8 mouse cellular contexts compared by ENCODE assay signal in the genomic region with DNA sequence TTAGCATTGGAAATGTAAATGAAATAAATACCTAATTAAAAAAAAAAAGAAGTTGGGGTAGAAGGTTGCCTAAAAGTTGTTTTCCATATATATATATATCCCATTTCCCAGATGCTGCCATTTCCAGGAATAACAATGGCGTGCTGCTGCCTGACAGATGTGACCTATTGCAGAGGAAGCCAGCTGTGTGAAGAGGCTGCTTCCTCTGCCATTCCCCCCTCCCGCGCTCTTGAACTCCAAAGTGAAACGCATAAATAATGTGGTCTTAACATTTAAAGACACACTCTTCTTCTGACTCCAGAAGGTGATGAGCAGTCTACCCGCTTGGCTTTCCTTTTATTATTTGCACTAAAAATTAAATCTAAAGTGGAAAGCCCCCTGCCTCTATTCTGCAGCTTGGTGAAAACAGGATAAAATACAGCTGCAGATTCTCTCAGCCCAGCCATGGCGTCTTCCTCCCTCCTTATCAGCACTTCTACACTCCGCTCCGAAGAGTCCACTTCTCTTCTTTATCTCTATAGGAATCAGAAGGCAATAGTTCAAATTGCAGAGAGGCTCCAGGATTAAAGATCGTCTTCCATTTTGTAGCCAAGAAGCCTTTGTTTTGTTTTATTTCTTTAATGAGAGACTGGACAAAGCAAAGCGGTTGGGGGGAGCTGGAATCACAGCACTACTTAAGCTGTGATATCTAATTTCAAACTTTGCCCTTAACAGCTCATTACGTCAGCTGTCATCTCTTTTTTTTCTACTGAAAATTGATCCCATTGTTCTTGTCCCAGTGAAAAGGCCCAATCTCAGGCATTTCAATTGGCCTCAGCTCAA.
A peak's percentile ranks its signal among the peaks of the same experiment; 100 is the strongest.
DNase-seq lines count a peak whose midpoint lies in the region; ATAC-seq and TF ChIP-seq lines count a peak whose summit lies in the region.

No protein-coding gene starts in this region.

- 29% methylated on average over 11 of the region's 11 CpGs for WGBS in embryonic facial prominence, embryonic 14.5 days
- WGBS in hindbrain, embryonic 10.5 days: 37% methylated on average over 11 of the region's 11 CpGs
- WGBS in neural tube, embryonic 14.5 days: 30% methylated on average over 11 of the region's 11 CpGs

- no peaks in the 10 kb centered on the region for H3K36me3 ChIP-seq in embryonic facial prominence, embryonic 14.5 days (ENCODE audit: control insufficient read depth, insufficient read depth, low read length)
- no peaks in the 10 kb centered on the region for H3K36me3 ChIP-seq in hindbrain, embryonic 10.5 days
- no peaks in the 10 kb centered on the region for H3K36me3 ChIP-seq in neural tube, embryonic 14.5 days (ENCODE audit: control insufficient read depth, insufficient read depth, low read length)

- H3K27ac ChIP-seq in layer of hippocampus, adult 2 months: 0 out of 2 replicates have a peak overlapping the region, but pooled peaks have one; percentile 19
- no peak overlapping the region; the same call in 1 of the 2 replicates for H3K27ac ChIP-seq in embryonic facial prominence, embryonic 14.5 days (replicated peaks; ENCODE audit: low read depth, low read length)
- peak overlapping the region; percentile 76 for H3K27ac ChIP-seq in hindbrain, embryonic 10.5 days
- H3K27ac ChIP-seq in neural tube, embryonic 14.5 days (ENCODE audit: low read depth, low read length): no peak overlapping the region

- H3K27me3 ChIP-seq in embryonic facial prominence, embryonic 14.5 days (replicated peaks; ENCODE audit: control insufficient read depth, insufficient read depth, low read length): no peaks in the 10 kb centered on the region
- no peaks in the 10 kb centered on the region for H3K27me3 ChIP-seq in hindbrain, embryonic 10.5 days (ENCODE audit: insufficient read depth, poor library complexity, severe bottlenecking)
- no peaks in the 10 kb centered on the region for H3K27me3 ChIP-seq in neural tube, embryonic 14.5 days (ENCODE audit: control insufficient read depth, insufficient read depth, low read length)

- DNase-seq in layer of hippocampus, adult 2 months (ENCODE audit: low spot score in 2 of 2): no peak
- DNase-seq in layer of hippocampus, adult 18-20 months (ENCODE audit: low spot score in 2 of 2): no peak
- DNase-seq in embryonic facial prominence, embryonic 14.5 days (ENCODE audit: low spot score): peak; percentile 75
- no peak for DNase-seq in hindbrain, embryonic 10.5 days (ENCODE audit: low spot score)
- DNase-seq in thymus, postnatal 14 days: no peak
- DNase-seq in thymus, postnatal 10 days (ENCODE audit: low spot score in 2 of 2): no peak
- DNase-seq in gastrocnemius, postnatal 10 days: no peak

- H3K4me1 ChIP-seq in embryonic facial prominence, embryonic 14.5 days (ENCODE audit: control insufficient read depth, insufficient read depth, low read length): peaks cover 9% of the 10 kb centered on the region
- H3K4me1 ChIP-seq in hindbrain, embryonic 10.5 days (replicated peaks): peaks cover 42% of the 10 kb centered on the region
- peaks cover 14% of the 10 kb centered on the region; the same call in 1 of the 2 replicates for H3K4me1 ChIP-seq in neural tube, embryonic 14.5 days (ENCODE audit: control insufficient read depth, insufficient read depth, low read length)

- H3K4me3 ChIP-seq in layer of hippocampus, adult 2 months: peak overlapping the region; percentile 13; the same call in 1 of the 2 replicates
- no peak overlapping the region for H3K4me3 ChIP-seq in embryonic facial prominence, embryonic 14.5 days (ENCODE audit: low read depth, low read length)
- no peak overlapping the region for H3K4me3 ChIP-seq in hindbrain, embryonic 10.5 days
- H3K4me3 ChIP-seq in neural tube, embryonic 14.5 days (ENCODE audit: low read depth, low read length): no peak overlapping the region

- no peak for TF ChIP-seq CTCF in layer of hippocampus, adult 2 months (conservative IDR thresholded peaks at IDR 0.05)

- H3K9me3 ChIP-seq in embryonic facial prominence, embryonic 14.5 days (ENCODE audit: control insufficient read depth, low read length): no peaks in the 10 kb centered on the region
- no peaks in the 10 kb centered on the region for H3K9me3 ChIP-seq in hindbrain, embryonic 10.5 days
- H3K9me3 ChIP-seq in neural tube, embryonic 14.5 days (ENCODE audit: control insufficient read depth, low read length): no peaks in the 10 kb centered on the region

- H3K4me2 ChIP-seq in embryonic facial prominence, embryonic 14.5 days (ENCODE audit: low read depth, low read length): peak overlapping the region; percentile 21
- H3K4me2 ChIP-seq in neural tube, embryonic 14.5 days (ENCODE audit: low read depth, low read length): no peak overlapping the region

- H3K9ac ChIP-seq in embryonic facial prominence, embryonic 14.5 days (ENCODE audit: low read depth, low read length): no peak overlapping the region
- no peak overlapping the region for H3K9ac ChIP-seq in neural tube, embryonic 14.5 days (replicated peaks; ENCODE audit: low read depth, low read length)

- ATAC-seq in embryonic facial prominence, embryonic 14.5 days (ENCODE audit: low read depth): peak; percentile 74
- peak; percentile 54; the same call in 1 of the 2 replicates for ATAC-seq in neural tube, embryonic 14.5 days (ENCODE audit: low read depth)

Comparison
In these comparisons a context has a peak if more than half of its experiments do, and no peak if none do; other contexts are left out.
1. H3K27ac ChIP-seq: peak in layer of hippocampus, adult 2 months (single experiment) and hindbrain, embryonic 10.5 days (single experiment); none in embryonic facial prominence, embryonic 14.5 days (single experiment) and neural tube, embryonic 14.5 days (single experiment).